Mouse (Mus musculus): ENCODE measurements at regions not wholly inside any gene's neighbourhood (a gene's known extent, or its start where the extent isn't known, plus 50 kb on each side); places are given as distances from the start of the nearest gene placed in this dataset.

DNA sequence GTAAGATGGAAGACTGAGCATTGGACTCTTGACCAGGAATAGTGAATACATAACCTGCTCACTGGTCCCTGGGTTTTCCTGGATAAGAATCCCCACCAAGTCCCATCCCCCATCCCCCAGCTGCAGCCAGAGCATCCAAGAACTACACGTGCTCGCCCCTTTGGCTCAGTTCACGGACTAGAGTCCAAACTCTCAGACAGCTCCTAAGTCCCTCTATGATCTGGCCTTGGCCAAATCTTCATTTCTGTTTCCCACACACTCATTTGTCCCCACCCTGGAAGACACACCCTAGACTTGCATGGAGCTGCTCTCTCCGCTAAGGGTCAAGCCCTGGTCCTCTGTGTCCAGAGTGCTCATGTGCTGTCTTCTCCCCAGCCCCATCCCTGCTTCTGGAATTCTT, 139.9 kb downstream of the Tmx1 start:
- Histone ChIP-seq H3K9ac (no peak overlapping the region), H3K36me3 (no peaks in the 10 kb centered on the region), H3K27me3 (replicated peaks) (no peaks in the 10 kb centered on the region), H3K27ac (no peak overlapping the region), H3K4me1 (replicated peaks) (no peaks in the 10 kb centered on the region), H3K4me3 (replicated peaks) (no peak overlapping the region), H3K9me3 (no peaks in the 10 kb centered on the region), H3K4me2 (replicated peaks) (no peak overlapping the region)
- 84% methylated on average over 4 of the region's 4 CpGs for WGBS
- no peak for ATAC-seq

DNA sequence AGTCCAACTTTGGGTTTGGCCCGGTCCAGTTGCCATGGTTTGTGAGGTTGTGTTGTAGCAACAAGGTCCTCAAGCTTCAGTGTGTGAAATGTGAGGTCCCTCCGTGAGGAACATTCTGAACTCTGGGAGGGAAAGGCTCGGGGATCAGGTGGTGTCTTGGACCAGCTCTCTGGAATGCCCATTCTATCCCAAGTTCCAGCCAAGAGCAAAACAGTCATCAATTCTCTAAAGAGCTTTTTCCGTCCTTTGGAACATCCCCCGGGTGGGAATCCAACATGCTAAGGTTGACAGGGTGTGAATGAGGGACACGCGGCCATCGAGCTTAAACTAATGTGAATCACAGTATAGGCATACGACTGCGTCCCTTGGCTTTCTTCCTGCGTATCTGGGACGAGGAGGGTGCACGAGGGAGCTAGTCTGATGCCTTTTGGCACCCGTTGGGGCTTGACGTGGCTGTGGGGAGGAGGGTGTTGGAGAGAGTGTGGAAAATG, 145.4 kb downstream of the Tmx1 start:
- ATAC-seq: no peak
- Histone ChIP-seq H3K9me3 (no peaks in the 10 kb centered on the region), H3K27ac (no peak overlapping the region), H3K4me2 (replicated peaks) (no peak overlapping the region), H3K4me1 (replicated peaks) (no peaks in the 10 kb centered on the region), H3K9ac (no peak overlapping the region), H3K36me3 (no peaks in the 10 kb centered on the region), H3K27me3 (replicated peaks) (no peaks in the 10 kb centered on the region), H3K4me3 (replicated peaks) (no peak overlapping the region)
- 85% methylated on average over 15 of the region's 15 CpGs for WGBS

DNA sequence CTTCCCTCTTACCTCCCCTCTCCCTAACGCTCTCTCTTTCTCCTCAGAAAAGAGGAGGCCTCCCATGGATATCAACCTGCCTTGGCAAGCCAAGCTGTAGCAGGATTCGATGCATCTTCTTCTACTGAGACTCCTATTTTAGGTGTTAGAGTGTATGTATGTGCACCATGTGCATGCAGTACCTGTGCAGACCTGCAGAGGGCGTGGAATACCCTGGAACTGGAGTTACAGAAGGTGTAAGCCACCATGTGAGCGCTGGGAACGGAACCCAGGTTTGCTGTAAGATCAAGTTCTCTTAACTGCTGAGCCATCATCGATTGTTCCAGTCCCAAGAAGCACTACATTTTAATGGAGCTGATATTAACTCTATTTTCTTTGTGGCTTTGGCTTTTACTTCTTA, 146.8 kb downstream of the Tmx1 start:
- H3K36me3 ChIP-seq: no peaks in the 10 kb centered on the region
- H3K4me1 ChIP-seq (replicated peaks): no peaks in the 10 kb centered on the region
- 81% methylated on average over 5 of the region's 6 CpGs for WGBS
- H3K4me2 ChIP-seq (replicated peaks): no peak overlapping the region
- H3K4me3 ChIP-seq (replicated peaks): no peak overlapping the region
- no peak for ATAC-seq
- no peaks in the 10 kb centered on the region for H3K9me3 ChIP-seq
- no peak overlapping the region for H3K9ac ChIP-seq
- no peaks in the 10 kb centered on the region for H3K27me3 ChIP-seq (replicated peaks)
- no peak overlapping the region for H3K27ac ChIP-seq

- Histone ChIP-seq H3K27ac (no peak overlapping the region), H3K4me3 (replicated peaks) (no peak overlapping the region), H3K9me3 (no peaks in the 10 kb centered on the region), H3K4me1 (replicated peaks) (no peaks in the 10 kb centered on the region), H3K27me3 (replicated peaks) (no peaks in the 10 kb centered on the region), H3K9ac (no peak overlapping the region), H3K4me2 (replicated peaks) (no peak overlapping the region), H3K36me3 (no peaks in the 10 kb centered on the region)
- peak; percentile 55; the same call in 1 of the 2 replicates for ATAC-seq
- 73% methylated on average over 1 of the region's 1 CpGs for WGBS
Observed at GRCm38 (mm10) chr12:70603869-70604268, 151.0 kb downstream of the Tmx1 start.

DNA sequence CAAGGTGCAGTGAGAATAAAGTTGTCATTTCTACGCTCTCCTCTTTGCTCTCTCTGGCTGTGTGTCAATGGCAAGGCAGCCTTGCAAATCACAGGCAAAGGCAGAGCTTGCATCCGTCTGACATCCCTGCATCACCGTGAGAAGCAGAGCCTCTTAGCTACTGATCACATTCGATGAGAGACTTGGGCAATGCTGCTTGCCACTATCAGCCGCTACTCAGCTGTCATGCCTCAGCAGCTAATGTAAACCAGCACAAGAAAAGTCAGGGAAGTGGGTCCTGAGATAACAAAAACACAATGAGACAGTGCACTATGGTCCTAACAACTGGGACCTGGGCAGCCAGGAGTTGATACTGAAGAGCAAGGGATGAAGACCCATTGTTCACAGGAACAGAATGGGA, 155.8 kb downstream of the Tmx1 start:
- Histone ChIP-seq H3K27me3 (replicated peaks) (no peaks in the 10 kb centered on the region), H3K9ac (no peak overlapping the region), H3K27ac (no peak overlapping the region), H3K36me3 (no peaks in the 10 kb centered on the region), H3K4me3 (replicated peaks) (no peak overlapping the region), H3K4me2 (replicated peaks) (no peak overlapping the region), H3K4me1 (replicated peaks) (no peaks in the 10 kb centered on the region), H3K9me3 (no peaks in the 10 kb centered on the region)
- no peak for ATAC-seq
- 67% methylated on average over 5 of the region's 5 CpGs for WGBS

DNA sequence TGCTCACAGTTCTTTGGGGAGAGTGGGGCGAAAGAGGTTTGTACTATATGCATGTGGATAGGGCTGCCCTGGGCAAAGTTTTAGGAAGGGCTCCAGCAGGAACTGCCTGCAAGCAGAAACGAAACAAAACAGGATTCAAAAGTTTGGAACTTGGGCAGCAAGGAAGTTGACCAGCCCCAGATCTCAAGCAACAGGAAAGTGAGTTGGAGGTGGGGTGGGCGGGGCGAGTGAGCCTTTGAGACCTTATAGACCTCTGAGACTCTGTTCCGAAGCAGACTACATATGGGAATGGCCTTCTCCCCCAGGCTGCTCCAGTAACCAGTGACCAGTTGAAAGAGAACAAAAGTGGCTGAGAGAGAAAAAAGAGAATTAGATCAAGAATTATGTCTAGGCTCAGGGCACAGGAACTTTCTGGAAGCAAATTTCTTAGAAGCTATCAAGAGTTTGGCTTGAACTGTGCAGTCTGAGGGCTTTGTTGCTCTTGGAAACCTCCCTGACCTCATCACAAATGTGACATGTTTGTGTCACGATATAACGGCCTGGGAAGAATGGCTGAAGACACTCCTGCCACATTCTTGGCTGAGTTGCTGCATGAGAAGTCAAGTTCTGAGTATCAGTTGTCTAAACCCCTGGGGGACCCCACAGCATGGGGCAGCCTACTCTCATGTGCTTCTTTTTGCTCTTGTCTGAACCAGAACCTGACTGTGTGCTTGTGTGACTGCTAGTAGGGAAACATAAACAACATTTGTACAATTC, 156.4 kb downstream of the Tmx1 start:
- Histone ChIP-seq H3K4me2 (replicated peaks) (no peak overlapping the region), H3K9ac (no peak overlapping the region), H3K36me3 (no peaks in the 10 kb centered on the region), H3K27ac (no peak overlapping the region), H3K4me1 (replicated peaks) (no peaks in the 10 kb centered on the region), H3K4me3 (replicated peaks) (no peak overlapping the region), H3K9me3 (no peaks in the 10 kb centered on the region), H3K27me3 (replicated peaks) (no peaks in the 10 kb centered on the region)
- WGBS: 72% methylated on average over 7 of the region's 7 CpGs
- ATAC-seq: no peak

GRCm38 (mm10) chr12:70611891-70612290, 159.0 kb downstream of the Tmx1 start:
- H3K4me1 ChIP-seq (replicated peaks): no peaks in the 10 kb centered on the region
- no peak for ATAC-seq
- H3K36me3 ChIP-seq: no peaks in the 10 kb centered on the region
- no peak overlapping the region for H3K4me2 ChIP-seq (replicated peaks)
- H3K27me3 ChIP-seq (replicated peaks): no peaks in the 10 kb centered on the region
- no peaks in the 10 kb centered on the region for H3K9me3 ChIP-seq
- H3K27ac ChIP-seq: no peak overlapping the region
- 60% methylated on average over 5 of the region's 5 CpGs for WGBS
- H3K4me3 ChIP-seq (replicated peaks): no peak overlapping the region
- no peak overlapping the region for H3K9ac ChIP-seq

DNA sequence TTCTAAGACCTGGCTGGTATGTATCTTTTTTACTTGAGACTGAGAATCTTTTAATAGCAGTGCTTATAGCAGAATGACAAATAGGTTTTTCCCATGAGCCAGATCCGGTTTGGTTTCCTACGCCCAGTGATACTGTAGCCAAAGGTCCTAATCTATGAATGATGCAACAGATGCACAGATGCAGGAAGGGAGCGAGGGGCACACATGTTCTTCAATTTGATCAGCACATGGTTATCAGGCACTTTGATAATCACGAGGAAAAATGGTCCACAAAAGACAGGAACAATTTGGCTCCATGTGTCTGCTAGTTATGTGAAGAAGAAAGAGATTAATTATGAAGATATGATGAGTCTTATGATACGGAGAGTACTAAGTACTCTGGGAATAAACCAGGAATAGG, 160.3 kb downstream of the Tmx1 start:
- Histone ChIP-seq H3K36me3 (no peaks in the 10 kb centered on the region), H3K4me3 (replicated peaks) (no peak overlapping the region), H3K9me3 (no peaks in the 10 kb centered on the region), H3K9ac (no peak overlapping the region), H3K27ac (no peak overlapping the region), H3K4me2 (replicated peaks) (no peak overlapping the region), H3K4me1 (replicated peaks) (no peaks in the 10 kb centered on the region), H3K27me3 (replicated peaks) (no peaks in the 10 kb centered on the region)
- 70% methylated on average over 5 of the region's 5 CpGs for WGBS
- no peak for ATAC-seq

- H3K36me3 ChIP-seq: no peaks in the 10 kb centered on the region
- H3K27me3 ChIP-seq (replicated peaks): no peaks in the 10 kb centered on the region
- no peak overlapping the region for H3K4me2 ChIP-seq (replicated peaks)
- no peak overlapping the region for H3K27ac ChIP-seq
- no peak overlapping the region for H3K9ac ChIP-seq
- 68% methylated on average over 2 of the region's 2 CpGs for WGBS
- ATAC-seq: no peak
- H3K4me1 ChIP-seq (replicated peaks): no peaks in the 10 kb centered on the region
- no peak overlapping the region for H3K4me3 ChIP-seq (replicated peaks)
- H3K9me3 ChIP-seq: no peaks in the 10 kb centered on the region
Observed at GRCm38 (mm10) chr12:70614101-70614500, 161.2 kb downstream of the Tmx1 start.

DNA sequence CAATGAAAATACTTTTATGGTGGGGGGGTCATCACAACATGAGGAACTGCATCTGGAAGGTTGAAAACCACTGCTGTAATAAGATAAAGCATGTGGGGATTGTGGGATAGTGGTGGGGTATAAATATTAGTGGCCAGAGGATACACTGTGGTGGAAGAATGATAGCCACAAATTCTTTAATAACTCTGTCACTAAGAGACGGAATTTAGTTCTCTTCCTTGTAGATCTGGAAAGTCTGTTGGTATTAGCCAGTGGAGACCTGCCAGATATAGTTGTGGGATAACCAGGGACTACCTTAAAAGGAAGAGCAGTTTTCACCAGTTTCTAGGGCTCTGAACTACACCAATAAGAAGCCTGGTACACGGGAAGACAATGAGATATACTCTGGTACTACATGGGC, 161.8 kb downstream of the Tmx1 start:
- no peak overlapping the region for H3K4me2 ChIP-seq (replicated peaks)
- 79% methylated on average over 2 of the region's 2 CpGs for whole genome bisulfite sequencing
- no peak overlapping the region for H3K4me3 ChIP-seq (replicated peaks)
- no peaks in the 10 kb centered on the region for H3K27me3 ChIP-seq (replicated peaks)
- no peaks in the 10 kb centered on the region for H3K4me1 ChIP-seq (replicated peaks)
- no peak for ATAC-seq
- H3K36me3 ChIP-seq: no peaks in the 10 kb centered on the region
- no peak overlapping the region for H3K9ac ChIP-seq
- H3K9me3 ChIP-seq: no peaks in the 10 kb centered on the region
- no peak overlapping the region for H3K27ac ChIP-seq

GRCm38 (mm10) chr12:70615123-70615522, 162.2 kb downstream of the Tmx1 start:
- no peaks in the 10 kb centered on the region for H3K36me3 ChIP-seq
- H3K27ac ChIP-seq: no peak overlapping the region
- no peak overlapping the region for H3K9ac ChIP-seq
- no peaks in the 10 kb centered on the region for H3K9me3 ChIP-seq
- no peak overlapping the region for H3K4me3 ChIP-seq (replicated peaks)
- 93% methylated on average over 9 of the region's 9 CpGs for WGBS
- ATAC-seq: no peak
- no peaks in the 10 kb centered on the region for H3K4me1 ChIP-seq (replicated peaks)
- no peaks in the 10 kb centered on the region for H3K27me3 ChIP-seq (replicated peaks)
- H3K4me2 ChIP-seq (replicated peaks): no peak overlapping the region

- H3K27ac ChIP-seq: no peak overlapping the region
- ATAC-seq: peak; percentile 34; the same call in 1 of the 2 replicates
- 70% methylated on average over 4 of the region's 4 CpGs for WGBS
- no peak overlapping the region for H3K9ac ChIP-seq
- no peaks in the 10 kb centered on the region for H3K4me1 ChIP-seq (replicated peaks)
- H3K4me3 ChIP-seq (replicated peaks): no peak overlapping the region
- no peaks in the 10 kb centered on the region for H3K36me3 ChIP-seq
- H3K9me3 ChIP-seq: no peaks in the 10 kb centered on the region
- H3K4me2 ChIP-seq (replicated peaks): no peak overlapping the region
- H3K27me3 ChIP-seq (replicated peaks): no peaks in the 10 kb centered on the region
Observed at GRCm38 (mm10) chr12:70616049-70616448, 163.2 kb downstream of the Tmx1 start.

GRCm38 (mm10) chr12:70616487-70616886, 163.6 kb downstream of the Tmx1 start:
- Histone ChIP-seq H3K4me3 (replicated peaks) (no peak overlapping the region), H3K27ac (no peak overlapping the region), H3K9me3 (no peaks in the 10 kb centered on the region), H3K36me3 (no peaks in the 10 kb centered on the region), H3K4me2 (replicated peaks) (no peak overlapping the region), H3K9ac (no peak overlapping the region), H3K27me3 (replicated peaks) (no peaks in the 10 kb centered on the region), H3K4me1 (replicated peaks) (no peaks in the 10 kb centered on the region)
- 51% methylated on average over 4 of the region's 4 CpGs for WGBS
- ATAC-seq: no peak
